Mouse (Mus musculus) myocyte (in vitro differentiated cells): ENCODE results near the gene Nxf1.

Source experiments
- MYOG ChIP-seq, 3 experiments: IDR thresholded peaks; one replicate each; pipeline ENCODE4 v1.6.1; 2011; ENCODE audit warnings: control low read depth in 2 of 3, low read depth in 2 of 3, mild to moderate bottlenecking in 2 of 3; ENCODE audit not compliant: insufficient read length in 2 of 3, control insufficient read depth in 1 of 3, insufficient read depth in 1 of 3
- POLR2A ChIP-seq: IDR thresholded peaks from one replicate; pipeline ENCODE4 v1.6.1; 2011; ENCODE audit warnings: low read depth, mild to moderate bottlenecking, control low read depth, moderate library complexity; ENCODE audit not compliant: insufficient read length
- SRF ChIP-seq: IDR thresholded peaks from one replicate; pipeline ENCODE4 v1.6.1; 2011; ENCODE audit warnings: low read depth; ENCODE audit not compliant: control insufficient read depth, insufficient read length
- TCF3 ChIP-seq: IDR thresholded peaks from one replicate; pipeline ENCODE4 v1.6.1; 2011; ENCODE audit warnings: low read depth, control low read depth; ENCODE audit not compliant: insufficient read length
- USF1 ChIP-seq: IDR thresholded peaks from one replicate; pipeline ENCODE4 v1.6.1; 2011; ENCODE audit warnings: low read depth, mild to moderate bottlenecking, control low read depth, moderate library complexity

DNA sequence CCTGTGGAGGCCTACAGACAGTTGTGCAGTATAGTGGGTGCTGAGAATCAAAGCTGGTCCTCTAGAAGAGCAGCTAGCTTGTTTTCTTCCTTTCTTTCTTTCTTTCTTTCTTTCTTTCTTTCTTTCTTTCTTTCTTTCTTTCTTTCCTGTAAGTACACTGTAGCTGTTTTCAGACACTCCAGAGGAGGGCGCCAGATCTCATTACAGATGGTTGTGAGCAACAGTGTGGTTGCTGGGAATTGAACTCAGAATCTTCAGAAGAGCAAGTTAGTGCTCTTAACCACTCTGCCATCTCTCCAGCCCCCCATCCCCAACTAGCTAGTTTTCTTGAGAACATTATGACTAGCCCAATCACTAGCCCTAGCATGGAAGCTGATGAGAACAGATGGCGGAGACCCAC is 3.9 kb downstream of the Nxf1 start:
- TF ChIP-seq POLR2A (no peak), MYOG (IDR thresholded peaks at IDR 0.05; ENCODE audit: control insufficient read depth in 1 of 3, insufficient read depth in 1 of 3, insufficient read length in 2 of 3, low read depth in 2 of 3) (no peak), SRF (no peak), TCF3 (no peak), USF1 (no peak)
